Mouse (Mus musculus): ENCODE data around the gene Csnk1g2.
"Not testable (repeated sequence)": the region's sequence is repeated elsewhere in the genome, so short reads cannot be mapped to it uniquely, and the experiment has no call there.

Gene Csnk1g2

DNA sequence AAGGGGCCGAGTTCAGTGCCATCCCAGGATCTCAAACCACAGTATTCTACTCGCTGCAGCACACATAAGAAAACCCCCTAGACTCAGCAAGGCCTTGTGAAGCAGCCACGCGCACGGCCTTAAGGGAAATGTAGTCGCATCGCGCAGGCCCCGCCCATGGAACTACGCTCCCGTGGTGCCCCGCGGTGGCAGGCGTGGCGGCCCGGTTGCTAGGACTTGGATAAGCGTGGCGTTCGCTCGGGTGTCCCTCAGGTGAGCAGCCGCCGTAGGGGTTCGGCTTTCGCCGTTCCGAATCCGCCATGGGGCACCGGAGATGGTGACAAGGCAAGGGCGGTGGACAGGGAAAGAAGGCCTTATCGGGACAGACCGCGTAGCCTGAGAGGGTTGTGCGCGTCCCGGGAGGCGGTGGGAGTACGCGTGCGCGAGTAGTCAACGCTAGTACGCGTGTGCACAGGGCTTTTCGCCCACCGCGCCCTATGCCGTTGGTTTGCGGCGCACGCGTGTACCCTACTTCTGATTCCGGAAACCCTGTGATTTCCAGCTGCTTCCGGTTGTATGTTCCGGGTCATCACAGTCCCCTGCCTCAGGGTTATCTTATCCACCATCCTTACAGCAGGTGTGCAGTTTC lies 19.8 kb upstream of the Csnk1g2 start, which contains the start of the genes Scamp4 and Adat3:
TSS of gene Scamp4 (plus strand) at position 175 of the 628 bp plus-strand sequence.
TSS of gene Adat3 (plus strand) at position 183 of the 628 bp plus-strand sequence.
- peak; percentile 96 for DNase-seq

DNA sequence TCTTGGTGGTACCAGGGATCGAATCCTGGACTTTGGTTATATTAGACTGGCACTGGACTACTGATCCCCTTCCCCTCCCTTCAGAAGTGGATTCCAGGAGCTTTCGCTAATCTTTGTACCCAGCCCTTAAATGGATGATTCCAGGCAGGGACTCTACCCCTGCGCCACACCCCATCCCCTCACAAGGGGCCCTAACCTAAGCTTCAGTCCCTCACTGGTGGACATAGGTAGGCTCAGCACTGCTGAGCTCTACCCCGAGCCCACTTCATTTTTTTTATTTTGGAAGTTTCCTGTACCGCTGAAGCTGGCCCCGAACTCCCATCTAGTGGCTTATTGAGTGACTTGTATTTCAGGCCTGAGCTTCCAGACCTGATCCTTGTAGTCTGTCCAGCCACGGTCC lies 19.3 kb upstream of the Csnk1g2 start:
- DNase-seq, result no peak

DNA sequence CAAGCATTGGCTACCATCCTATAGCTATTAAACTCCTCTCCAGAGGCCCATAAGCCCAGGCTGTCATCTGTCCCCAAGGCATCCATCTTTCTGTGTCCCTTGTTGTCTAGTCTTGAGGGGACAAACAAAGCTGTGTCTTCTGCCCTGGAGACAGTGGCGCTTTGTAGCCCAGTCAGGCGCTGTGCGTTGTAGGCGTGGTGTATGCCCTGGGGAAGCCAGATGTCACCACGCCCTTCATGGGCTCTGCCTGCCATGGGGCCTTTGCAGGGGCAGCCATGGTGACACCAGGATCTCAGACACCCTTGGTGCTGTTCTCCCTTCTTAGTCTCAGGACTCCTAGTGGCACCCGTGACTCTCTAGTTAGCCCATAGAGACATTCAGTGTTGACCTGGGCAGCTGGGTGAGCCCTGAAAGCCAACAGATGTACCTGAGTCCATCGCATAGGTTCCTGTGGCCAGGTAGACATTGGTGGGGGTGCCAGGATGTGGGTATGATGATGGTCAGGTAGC lies 18.6 kb upstream of the Csnk1g2 start:
- DNase-seq, result peak; percentile 50

DNA sequence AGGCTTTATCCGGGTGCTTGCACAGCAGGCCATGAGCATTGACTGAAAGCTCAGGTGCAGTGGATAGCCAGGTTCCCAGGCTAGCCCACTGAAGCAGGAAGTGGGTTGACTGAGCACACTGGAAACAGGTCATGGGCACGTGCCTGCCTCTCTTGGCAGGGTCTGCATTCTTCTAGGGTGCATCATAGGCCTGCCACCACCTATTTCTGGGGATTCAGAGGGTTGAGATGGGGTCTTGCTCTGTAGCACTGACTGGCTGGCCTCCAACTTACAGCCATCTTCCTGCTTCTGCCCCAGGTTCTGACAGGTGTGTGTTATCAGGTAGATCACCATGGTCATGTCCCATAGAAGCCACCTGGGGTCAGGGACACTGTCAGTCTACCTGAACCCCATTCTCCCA lies 17.6 kb upstream of the Csnk1g2 start:
- DNase-seq, result peak; percentile 16

DNA sequence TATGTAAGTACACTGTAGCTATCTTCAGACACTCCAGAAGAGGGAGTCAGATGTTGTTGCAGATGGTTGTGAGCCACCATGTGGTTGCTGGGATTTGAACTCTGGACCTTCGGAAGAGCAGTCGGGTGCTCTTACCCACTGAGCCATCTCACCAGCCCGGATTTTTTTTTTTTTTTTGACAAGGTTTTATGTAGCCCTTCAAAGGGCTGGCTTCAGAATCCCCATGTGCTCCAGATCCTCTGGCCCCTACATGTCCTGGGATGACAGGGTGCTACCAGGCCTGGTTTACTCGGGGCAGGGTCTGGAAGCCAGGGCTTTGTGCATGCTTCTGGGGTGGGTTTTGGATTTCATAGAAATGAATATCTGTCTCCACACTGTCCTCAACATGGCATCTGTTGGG lies 16.9 kb upstream of the Csnk1g2 start, which contains the start of gene Gm49322:
TSS of gene Gm49322 (plus strand) at position 301 of the 400 bp plus-strand sequence.
- not testable (repeated sequence) for DNase-seq

DNA sequence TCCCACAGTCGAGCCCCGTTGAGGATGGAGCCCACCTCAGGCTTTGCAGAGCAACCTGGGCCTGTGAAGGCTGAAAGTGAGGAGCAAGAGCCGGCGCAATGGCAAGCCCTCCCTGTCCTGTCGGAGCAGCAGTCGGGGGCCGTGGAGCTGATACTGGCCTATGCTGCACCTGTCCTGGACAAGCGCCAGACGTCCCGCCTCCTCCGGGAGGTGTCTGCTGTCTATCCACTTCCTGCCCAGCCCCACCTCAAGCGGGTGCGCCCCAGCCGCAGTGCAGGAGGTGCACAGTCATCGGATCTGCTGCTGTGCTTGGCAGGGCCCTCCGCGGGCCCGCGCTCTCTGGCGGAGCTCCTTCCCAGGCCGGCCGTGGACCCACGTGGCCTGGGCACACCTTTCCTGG lies 16.3 kb upstream of the Csnk1g2 start:
- peak; percentile 67 for DNase-seq

DNA sequence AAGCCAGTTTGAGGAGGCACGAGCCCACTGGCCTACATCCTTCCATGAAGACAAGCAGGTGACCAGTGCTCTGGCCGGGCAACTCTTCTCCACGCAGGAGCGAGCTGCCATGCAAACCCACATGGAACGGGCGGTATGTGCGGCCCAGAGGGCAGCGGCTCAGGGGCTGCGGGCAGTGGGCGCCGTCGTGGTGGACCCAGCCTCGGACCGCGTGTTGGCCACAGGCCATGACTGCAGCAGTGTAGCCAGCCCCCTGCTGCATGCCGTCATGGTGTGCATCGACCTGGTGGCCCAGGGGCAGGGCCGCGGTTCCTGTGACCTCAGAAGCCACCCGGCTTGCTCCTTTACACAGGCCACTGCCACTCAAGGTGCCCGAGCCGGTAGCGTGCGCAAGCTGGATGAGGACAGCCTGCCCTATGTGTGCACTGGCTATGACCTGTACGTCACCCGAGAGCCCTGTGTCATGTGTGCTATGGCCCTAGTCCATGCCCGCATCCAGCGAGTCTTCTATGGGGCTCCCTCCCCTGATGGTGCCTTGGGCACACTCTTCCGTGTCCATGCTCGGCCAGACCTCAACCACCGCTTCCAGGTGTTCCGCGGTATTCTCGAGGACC lies 15.8 kb upstream of the Csnk1g2 start:
- no peak for DNase-seq

DNA sequence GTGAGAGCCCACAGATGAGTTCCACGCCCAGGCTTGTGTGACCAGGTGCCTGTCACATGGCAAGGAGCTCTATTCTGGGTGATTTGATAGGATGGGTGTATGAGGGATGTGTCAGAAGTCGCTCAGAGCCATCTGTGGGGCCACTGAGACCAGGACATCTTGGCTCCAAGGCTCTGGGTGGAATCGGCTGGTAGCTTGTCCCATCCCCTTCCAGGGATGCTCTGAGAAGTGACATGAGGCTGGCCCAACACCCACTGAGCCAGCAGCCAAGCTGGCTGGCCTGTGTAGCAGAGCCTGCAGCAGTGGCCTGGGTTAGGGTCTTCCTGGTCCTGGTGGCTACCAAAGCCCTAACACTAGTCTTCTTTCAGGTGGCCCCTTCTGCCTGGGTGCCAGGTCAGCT lies 14.2 kb upstream of the Csnk1g2 start:
- no peak for DNase-seq

DNA sequence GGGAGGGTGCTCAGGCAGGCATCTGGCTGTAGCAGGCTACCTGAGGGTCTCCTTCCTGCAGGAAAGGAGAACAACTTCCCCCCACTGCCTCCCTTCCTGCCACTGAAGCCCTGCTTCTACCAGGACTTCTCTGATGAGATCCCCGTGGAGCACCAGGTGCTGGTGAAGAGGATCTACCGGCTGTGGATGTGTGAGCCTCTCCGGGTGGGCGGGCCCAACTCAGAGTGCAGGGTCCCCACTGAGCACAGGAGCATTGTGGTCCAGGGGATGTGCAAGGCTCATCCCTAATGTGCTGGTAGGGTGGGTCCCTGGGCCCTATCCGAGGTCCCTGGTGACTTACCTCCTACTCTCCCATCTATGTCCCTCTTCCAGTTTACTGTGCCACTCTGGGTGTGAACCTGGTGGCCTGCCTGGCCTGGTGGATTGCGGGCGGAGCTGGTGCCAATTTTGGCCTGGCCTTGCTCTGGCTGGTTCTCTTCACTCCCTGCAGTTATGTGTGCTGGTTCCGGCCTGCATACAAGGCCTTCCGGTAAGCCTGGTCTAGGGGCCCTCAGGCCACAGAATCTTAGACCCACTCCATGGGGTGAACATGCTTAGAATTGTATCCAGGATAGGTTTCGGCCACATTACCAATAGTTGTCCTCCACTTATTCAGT lies 13.2 kb upstream of the Csnk1g2 start:
- no peak for DNase-seq

DNA sequence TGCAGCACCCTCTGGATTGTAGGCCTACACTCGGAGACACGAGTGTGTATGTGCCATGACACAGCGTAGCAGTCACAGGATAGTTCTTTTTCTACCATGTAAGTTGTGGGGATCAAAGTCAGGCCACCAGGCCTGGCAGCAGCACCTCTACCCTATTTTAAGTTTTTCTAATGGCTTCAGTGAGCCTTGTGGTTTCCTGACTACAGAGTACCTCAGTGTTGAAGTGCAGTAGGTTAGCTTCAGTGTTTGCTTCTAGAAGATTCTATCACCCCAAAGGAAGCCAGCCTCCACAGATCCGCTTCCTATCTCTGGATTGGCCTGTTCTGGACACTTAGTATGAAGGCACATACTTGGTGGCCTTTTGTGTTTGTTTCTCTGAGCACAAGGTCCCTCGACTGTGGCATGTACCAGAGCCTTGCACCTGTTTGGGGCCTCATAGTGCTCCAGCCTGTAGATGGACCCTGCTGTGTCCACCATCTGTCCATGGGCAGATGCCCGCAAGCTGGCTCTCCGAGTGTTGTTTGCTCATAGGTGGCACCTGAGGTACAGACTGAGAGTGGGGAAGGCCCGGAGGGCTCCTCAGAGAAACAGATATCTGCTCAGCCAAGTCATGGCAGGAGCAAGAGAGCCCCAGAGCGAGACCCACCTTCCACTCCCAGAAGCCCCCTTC lies 12.4 kb upstream of the Csnk1g2 start:
- DNase-seq, result no peak

DNA sequence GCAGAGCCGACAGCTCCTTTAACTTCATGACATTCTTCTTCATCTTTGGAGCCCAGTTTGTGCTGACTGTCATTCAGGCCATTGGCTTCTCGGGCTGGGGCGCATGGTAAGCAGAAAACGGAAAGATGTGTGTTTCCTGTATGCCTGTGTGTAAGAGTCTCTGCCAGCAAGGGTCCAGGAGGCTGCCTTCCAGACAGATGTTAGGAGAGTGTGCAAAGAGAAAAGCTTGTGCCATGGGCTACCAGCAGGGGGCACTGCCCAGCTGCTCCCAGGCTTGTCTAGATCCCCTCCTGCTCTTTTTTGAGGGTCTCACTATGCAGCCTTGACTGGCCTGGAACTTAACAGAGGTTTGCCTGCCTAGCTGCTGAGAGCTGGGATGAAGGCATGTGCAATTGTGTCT lies 11.6 kb upstream of the Csnk1g2 start:
- DNase-seq, result peak; percentile 90

DNA sequence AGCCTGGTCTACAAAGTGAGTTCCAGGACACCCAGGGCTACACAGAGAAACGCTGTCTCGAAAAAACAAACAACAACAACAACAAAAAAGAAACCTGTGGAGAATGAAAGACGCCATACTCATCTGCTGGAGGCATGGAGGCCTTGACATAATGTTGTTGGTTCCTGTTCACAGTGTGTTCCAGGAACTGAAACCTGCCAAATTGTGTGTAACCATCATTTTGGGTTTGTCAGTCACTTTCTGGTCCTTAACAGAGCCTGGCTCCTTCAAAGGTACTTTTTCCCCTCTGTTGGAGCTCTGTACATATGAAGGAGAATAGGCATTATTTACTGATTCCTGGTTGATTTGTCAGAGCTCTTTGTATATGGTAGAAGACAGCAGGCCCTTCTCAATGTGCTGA lies 10.7 kb upstream of the Csnk1g2 start:
- DNase-seq, result no peak

DNA sequence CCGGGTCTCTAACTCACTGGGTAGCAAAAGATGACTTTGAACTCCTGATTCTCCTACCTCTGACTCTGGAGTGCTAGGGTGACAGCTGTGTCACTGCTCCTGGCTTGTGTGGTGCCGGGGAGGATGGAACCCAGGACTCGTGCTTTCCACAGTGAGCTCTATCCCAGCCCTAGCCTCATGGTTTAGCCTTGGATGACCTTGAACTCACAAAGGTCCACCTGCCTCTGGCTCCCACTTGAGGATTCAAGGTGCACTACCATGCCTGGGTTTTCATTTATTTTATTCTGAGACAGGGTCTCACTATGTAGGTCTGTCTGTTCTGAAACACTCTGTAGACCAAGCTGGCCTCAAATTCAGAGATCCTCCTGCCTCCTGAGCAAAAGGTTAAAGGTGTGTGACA lies 8.8 kb upstream of the Csnk1g2 start:
- no peak for DNase-seq

DNA sequence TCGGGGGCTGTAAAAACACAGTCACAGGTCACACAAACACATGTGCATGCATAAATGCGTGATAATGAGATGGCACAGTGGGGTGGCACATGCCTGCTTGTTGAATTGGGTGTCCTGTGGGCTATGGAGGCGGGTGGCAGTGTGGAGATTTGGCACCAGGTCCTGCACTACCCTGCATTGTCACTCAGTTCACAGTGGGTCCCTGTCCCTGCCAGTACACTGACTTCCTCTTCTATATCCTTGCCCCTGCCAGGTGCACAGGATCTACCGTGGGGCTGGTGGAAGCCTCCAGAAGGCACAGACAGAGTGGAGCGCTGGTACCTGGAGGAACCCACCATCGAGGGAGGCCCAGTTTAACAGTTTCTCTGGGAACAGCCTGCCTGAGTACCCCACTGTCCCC lies 8.3 kb upstream of the Csnk1g2 start:
- DNase-seq, result peak; percentile 56

DNA sequence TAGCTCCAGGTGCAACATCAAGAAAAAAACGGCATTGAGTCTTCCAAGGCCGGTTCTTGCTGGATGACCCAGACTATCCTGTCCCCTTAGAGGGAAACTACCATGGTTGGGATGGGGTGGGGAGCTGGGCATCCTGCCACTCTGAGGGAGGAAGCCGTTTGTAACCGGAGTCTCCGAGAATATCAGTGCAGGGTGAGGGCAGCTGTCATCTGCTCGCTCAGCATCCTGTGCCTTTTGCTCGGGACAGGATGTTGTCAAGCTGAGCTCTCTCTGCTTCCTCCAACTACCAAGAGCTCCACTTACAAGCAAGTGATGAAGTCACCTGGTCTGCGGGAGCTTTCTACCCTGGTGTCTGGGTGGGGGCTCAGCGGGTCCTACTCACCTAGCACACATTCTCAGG lies 4.5 kb upstream of the Csnk1g2 start:
- DNase-seq, result peak; percentile 73

DNA sequence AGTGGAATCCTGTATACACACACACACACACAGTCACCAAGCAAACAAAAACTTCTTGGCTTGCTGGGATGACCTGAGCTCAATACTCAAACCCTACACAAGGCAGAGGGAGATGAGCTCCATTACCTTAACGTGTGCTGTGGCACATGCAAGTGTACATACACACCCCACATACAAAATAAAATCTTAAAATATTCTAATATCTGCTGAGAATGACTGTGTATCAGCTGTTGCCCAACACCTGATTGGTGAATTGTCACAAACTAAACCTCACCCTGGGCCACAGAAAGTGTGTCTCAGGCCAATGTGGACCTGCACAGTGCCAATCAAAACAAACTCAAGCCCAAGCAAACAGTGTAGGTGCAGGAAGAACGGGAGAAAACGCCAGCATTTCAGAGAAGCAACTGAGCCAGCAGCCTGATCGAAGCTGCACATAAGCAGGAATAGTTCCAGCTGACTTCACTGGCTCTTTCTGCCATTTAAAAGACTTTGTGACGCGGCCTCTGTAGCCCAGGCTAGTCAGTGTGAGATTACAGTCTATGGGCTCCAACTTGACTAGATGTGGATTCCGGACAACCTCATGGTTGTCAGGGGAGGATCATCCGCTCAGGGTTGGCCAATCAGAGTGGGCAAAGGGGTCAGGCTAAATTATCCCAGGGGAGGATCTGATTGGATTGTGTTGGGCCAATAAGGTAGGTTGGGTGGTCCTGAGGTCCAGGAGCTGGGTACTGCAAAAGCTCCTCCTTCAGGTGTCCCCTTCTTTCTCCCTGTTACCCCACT lies 3.0 kb upstream of the Csnk1g2 start:
- no peak for DNase-seq

DNA sequence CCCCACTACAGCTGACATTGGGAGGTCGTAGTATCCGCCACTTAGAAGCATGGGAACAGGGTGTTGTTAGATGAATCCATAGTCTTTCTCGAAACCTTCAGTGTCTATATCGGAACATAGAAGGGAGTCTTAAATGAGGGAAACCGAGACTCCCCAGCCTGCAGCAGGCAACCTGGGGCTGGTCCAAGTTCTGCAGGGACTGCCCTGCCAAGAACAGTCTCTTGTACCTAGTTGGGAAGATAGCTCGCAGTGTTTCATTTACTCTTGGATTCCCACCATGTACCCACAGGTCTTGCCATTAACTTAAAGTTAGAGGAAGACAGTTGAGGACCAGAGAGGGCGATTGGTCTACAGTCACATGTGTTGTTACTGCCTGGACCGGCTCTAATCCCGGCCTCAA lies 2.3 kb upstream of the Csnk1g2 start:
- DNase-seq, result no peak

DNA sequence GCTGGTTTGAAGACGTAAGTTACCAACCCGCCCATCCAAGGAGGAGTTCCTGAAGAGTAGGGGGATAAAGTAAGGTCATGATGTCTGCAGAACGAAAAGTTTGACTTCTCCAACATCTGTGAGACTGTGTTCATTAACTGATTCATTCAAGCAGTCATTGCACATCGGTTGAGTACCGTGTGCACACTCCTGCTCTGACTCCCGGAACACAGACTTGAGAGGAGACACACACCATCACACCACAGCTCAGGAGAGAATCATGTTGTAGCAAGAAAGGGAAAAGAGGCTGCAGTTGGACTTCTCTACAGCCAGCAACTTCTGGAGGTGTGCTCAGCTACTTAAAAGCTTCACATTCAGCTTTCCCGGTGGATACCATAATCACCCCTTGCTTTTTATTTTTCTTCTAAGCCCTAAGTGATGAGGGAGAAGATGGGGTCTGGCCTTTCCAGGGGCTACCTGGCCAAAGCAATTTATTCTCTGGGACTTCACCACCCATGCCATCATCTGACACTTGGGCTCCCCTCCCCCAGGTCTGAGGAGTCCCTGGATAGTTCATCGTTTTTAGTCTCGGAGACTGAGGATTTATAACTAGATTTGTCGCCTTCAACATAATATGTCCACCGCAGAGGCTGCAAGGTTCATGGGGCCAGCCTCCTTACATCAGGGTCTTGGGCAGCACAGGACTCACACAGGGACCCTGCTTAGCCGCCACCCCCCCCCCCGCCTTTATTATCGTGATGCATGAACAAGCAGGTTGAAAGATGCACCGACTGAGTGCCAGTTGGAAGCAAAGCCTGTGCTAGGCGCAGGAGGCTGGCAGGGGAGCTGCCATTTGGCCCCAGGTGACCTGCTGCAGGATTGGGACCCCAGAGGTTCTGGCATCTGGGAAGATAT lies 1.6 kb upstream of the Csnk1g2 start:
- DNase-seq, result no peak

DNA sequence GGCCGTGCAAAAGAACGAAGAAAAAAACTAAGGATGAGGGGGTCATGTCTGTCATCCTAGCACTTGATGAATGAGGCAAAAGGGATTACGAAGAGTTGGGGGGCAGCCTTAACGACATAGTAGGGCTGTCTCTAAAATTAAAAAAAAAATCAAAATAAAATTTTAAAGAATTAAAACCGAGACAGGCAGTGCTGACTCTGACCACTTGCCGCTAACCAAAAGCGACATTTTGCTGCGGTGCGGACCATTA lies 1.0 kb upstream of the Csnk1g2 start:
- no peak for DNase-seq

DNA sequence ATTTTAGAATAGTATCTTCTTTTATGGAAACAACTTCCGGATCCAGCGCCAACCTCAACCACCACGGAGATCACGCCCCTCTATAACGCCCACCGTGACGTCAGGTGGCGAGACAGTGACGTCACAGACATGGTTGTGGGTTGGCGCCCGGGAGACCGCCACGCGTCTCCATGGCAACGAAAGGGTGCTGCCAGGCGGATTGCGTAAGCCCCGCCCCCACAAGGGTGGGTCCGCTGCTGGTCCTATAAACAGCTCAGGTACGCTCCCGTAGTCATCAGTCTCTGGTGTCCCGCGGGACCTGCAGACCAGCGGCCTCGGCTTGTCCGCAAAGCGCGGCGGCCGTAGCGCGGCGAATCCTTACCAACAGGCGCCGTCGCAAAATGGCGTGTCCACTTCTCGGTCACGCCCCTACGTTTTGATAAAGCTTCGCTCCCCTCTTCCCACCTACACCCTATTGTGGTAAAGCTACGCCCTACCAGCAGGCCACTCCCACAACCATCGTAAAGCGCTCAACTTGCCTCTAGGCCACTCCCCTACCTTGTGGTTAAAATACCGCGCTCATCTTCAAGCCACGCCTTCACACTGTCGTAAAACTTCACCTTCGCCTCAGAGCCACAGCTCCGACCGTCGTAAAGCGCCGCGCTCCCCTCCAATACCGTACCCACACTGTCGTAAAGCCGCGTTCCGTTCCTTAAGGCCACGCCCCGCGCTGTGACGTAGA lies 538 bp upstream of the Csnk1g2 start:
- DNase-seq, result peak; percentile 100

Data from thymus, postnatal 4 days (tissue).